Mouse (Mus musculus): Measurements from ENCODE around the gene Traf3ip1. TPM values are rescaled to one million over a fixed set of nuclear protein-coding genes. Genes with fewer than 3 reads are reported as not detected.
"Not testable (repeated sequence)": the region's sequence is repeated elsewhere in the genome, so short reads cannot be mapped to it uniquely, and the experiment has no call there.

Gene Traf3ip1
- polyA plus RNA-seq, 1 experiment, result 4.9 TPM

- Histone ChIP-seq H3K27ac (replicated peaks; ENCODE audit: low read depth, low read length) (peak overlapping the region; percentile 90), H3K4me3 (ENCODE audit: insufficient read depth, low read depth, low read length) (peak overlapping the region; percentile 72), H3K4me1 (ENCODE audit: control insufficient read depth, insufficient read depth, insufficient read length, low read length) (peaks cover 24% of the 10 kb centered on the region)
Observed at GRCm38 (mm10) chr1:91458223-91458861, 36.1 kb upstream of the Traf3ip1 start.

- Histone ChIP-seq H3K4me3 (ENCODE audit: insufficient read depth, low read depth, low read length) (peak within 1 kb of the TSS; percentile 72), H3K27ac (replicated peaks; ENCODE audit: low read depth, low read length) (peak within 1 kb of the TSS; percentile 90), H3K4me1 (ENCODE audit: control insufficient read depth, insufficient read depth, insufficient read length, low read length) (peaks cover 24% of the 10 kb centered on the region)
Observed at GRCm38 (mm10) chr1:91459059-91459809, 35.2 kb upstream of the Traf3ip1 start, which contains the start of gene Per2. TSS of gene Per2 (minus strand) at chr1:91459324.

- peaks cover 24% of the 10 kb centered on the region for H3K4me1 ChIP-seq (ENCODE audit: control insufficient read depth, insufficient read depth, insufficient read length, low read length)
- no peak overlapping the region for H3K27ac ChIP-seq (replicated peaks; ENCODE audit: low read depth, low read length)
- H3K4me3 ChIP-seq (ENCODE audit: insufficient read depth, low read depth, low read length), result no peak overlapping the region
Observed at GRCm38 (mm10) chr1:91460069-91460468, 34.4 kb upstream of the Traf3ip1 start.

- Histone ChIP-seq H3K4me1 (ENCODE audit: control insufficient read depth, insufficient read depth, insufficient read length, low read length) (peaks cover 20% of the 10 kb centered on the region), H3K4me3 (ENCODE audit: insufficient read depth, low read depth, low read length) (no peak overlapping the region), H3K27ac (replicated peaks; ENCODE audit: low read depth, low read length) (no peak overlapping the region)
Observed at GRCm38 (mm10) chr1:91460564-91460963, 33.9 kb upstream of the Traf3ip1 start.

- H3K27ac ChIP-seq (replicated peaks; ENCODE audit: low read depth, low read length), result no peak overlapping the region
- no peaks in the 10 kb centered on the region for H3K4me1 ChIP-seq (ENCODE audit: control insufficient read depth, insufficient read depth, insufficient read length, low read length)
Observed at GRCm38 (mm10) chr1:91463336-91463995, 31.0 kb upstream of the Traf3ip1 start.

GRCm38 (mm10) chr1:91464436-91464835 lies 30.0 kb upstream of the Traf3ip1 start:
- no peak overlapping the region for H3K27ac ChIP-seq (replicated peaks; ENCODE audit: low read depth, low read length)
- no peak overlapping the region for H3K4me3 ChIP-seq (ENCODE audit: insufficient read depth, low read depth, low read length)
- H3K4me1 ChIP-seq (ENCODE audit: control insufficient read depth, insufficient read depth, insufficient read length, low read length), result no peaks in the 10 kb centered on the region

More at GRCm38 (mm10) chr1:91463336-91463995, 31.0 kb upstream of the Traf3ip1 start:
- H3K4me3 ChIP-seq (ENCODE audit: insufficient read depth, low read depth, low read length), result no peak overlapping the region

GRCm38 (mm10) chr1:91465244-91465643 lies 29.2 kb upstream of the Traf3ip1 start:
- no peaks in the 10 kb centered on the region for H3K4me1 ChIP-seq (ENCODE audit: control insufficient read depth, insufficient read depth, insufficient read length, low read length)
- no peak overlapping the region for H3K4me3 ChIP-seq (ENCODE audit: insufficient read depth, low read depth, low read length)
- no peak overlapping the region for H3K27ac ChIP-seq (replicated peaks; ENCODE audit: low read depth, low read length)

- Histone ChIP-seq H3K4me1 (ENCODE audit: control insufficient read depth, insufficient read depth, insufficient read length, low read length) (no peaks in the 10 kb centered on the region), H3K27ac (replicated peaks; ENCODE audit: low read depth, low read length) (no peak overlapping the region), H3K4me3 (ENCODE audit: insufficient read depth, low read depth, low read length) (no peak overlapping the region)
Observed at GRCm38 (mm10) chr1:91466186-91466585, 28.3 kb upstream of the Traf3ip1 start.

- Histone ChIP-seq H3K27ac (replicated peaks; ENCODE audit: low read depth, low read length) (no peak overlapping the region), H3K4me3 (ENCODE audit: insufficient read depth, low read depth, low read length) (no peak overlapping the region), H3K4me1 (ENCODE audit: control insufficient read depth, insufficient read depth, insufficient read length, low read length) (no peaks in the 10 kb centered on the region)
Observed at GRCm38 (mm10) chr1:91469888-91470419, 24.5 kb upstream of the Traf3ip1 start.

- not testable (repeated sequence) for H3K4me3 ChIP-seq (ENCODE audit: insufficient read depth, low read depth, low read length); H3K27ac ChIP-seq (replicated peaks; ENCODE audit: low read depth, low read length); H3K4me1 ChIP-seq (ENCODE audit: control insufficient read depth, insufficient read depth, insufficient read length, low read length)
Observed at GRCm38 (mm10) chr1:91478145-91478544, 16.3 kb upstream of the Traf3ip1 start.

- no peak overlapping the region for H3K27ac ChIP-seq (replicated peaks; ENCODE audit: low read depth, low read length)
- no peak overlapping the region for H3K4me3 ChIP-seq (ENCODE audit: insufficient read depth, low read depth, low read length)
- H3K4me1 ChIP-seq (ENCODE audit: control insufficient read depth, insufficient read depth, insufficient read length, low read length), result no peaks in the 10 kb centered on the region
Observed at GRCm38 (mm10) chr1:91478958-91479357, 15.5 kb upstream of the Traf3ip1 start.

- no peaks in the 10 kb centered on the region for H3K4me1 ChIP-seq (ENCODE audit: control insufficient read depth, insufficient read depth, insufficient read length, low read length)
- no peak overlapping the region for H3K4me3 ChIP-seq (ENCODE audit: insufficient read depth, low read depth, low read length)
- no peak overlapping the region for H3K27ac ChIP-seq (replicated peaks; ENCODE audit: low read depth, low read length)
Observed at GRCm38 (mm10) chr1:91482616-91483211, 11.7 kb upstream of the Traf3ip1 start.

- H3K4me3 ChIP-seq (ENCODE audit: insufficient read depth, low read depth, low read length), result no peak overlapping the region
- no peak overlapping the region for H3K27ac ChIP-seq (replicated peaks; ENCODE audit: low read depth, low read length)
- H3K4me1 ChIP-seq (ENCODE audit: control insufficient read depth, insufficient read depth, insufficient read length, low read length), result no peaks in the 10 kb centered on the region
Observed at GRCm38 (mm10) chr1:91483304-91484010, 11.0 kb upstream of the Traf3ip1 start.

- Histone ChIP-seq H3K4me1 (ENCODE audit: control insufficient read depth, insufficient read depth, insufficient read length, low read length) (no peaks in the 10 kb centered on the region), H3K4me3 (ENCODE audit: insufficient read depth, low read depth, low read length) (no peak overlapping the region), H3K27ac (replicated peaks; ENCODE audit: low read depth, low read length) (no peak overlapping the region)
Observed at GRCm38 (mm10) chr1:91484011-91484346, 10.5 kb upstream of the Traf3ip1 start.

Measured in brown adipose tissue, adult 24 weeks (tissue).